Mouse (Mus musculus) liver, postnatal 0 days (tissue): ENCODE data around the gene Homer1. TPM values are rescaled to one million over a fixed set of nuclear protein-coding genes. Genes with fewer than 3 reads are reported as not detected.

Experiments used
- ATAC-seq: fragments of 200-750 bp; cut with Nextera tagmentation; 2 replicates; pipeline ENCODE4 v1.8.0; 2017; ENCODE audit warnings: mild to moderate bottlenecking, moderate library complexity
- DNase-seq: peaks from one replicate; pipeline ENCODE4 v3.0.0-alpha.2; 2016
- H3K27ac ChIP-seq: fragments of 300-500 bp; sonication (generic); 2 replicates; pipeline ENCODE4 v1.5.1; 2014; ENCODE audit warnings: antibody characterized with exemption, moderate library complexity, mild to moderate bottlenecking, low read depth
- H3K27me3 ChIP-seq: fragments of 300-500 bp; sonication (generic); 2 replicates; pipeline ENCODE4 v1.6.1; 2014; ENCODE audit warnings: low read length, control low read depth, mixed read lengths; ENCODE audit not compliant: insufficient read depth
- H3K36me3 ChIP-seq: fragments of 300-500 bp; sonication (generic); replicated peaks from 2 replicates; pipeline ENCODE4 v1.6.1; 2014; ENCODE audit warnings: mild to moderate bottlenecking, control low read depth, low read length, moderate library complexity, mixed read lengths; ENCODE audit not compliant: insufficient read depth
- H3K4me1 ChIP-seq: fragments of 300-500 bp; sonication (generic); 2 replicates; pipeline ENCODE4 v1.6.1; 2014; ENCODE audit warnings: antibody characterized with exemption, mild to moderate bottlenecking, control low read depth; ENCODE audit not compliant: insufficient read depth
- H3K4me2 ChIP-seq: fragments of 300-500 bp; sonication (generic); 2 replicates; pipeline ENCODE4 v1.6.1; 2014; ENCODE audit warnings: low read depth, mild to moderate bottlenecking, low read length, moderate library complexity, mixed read lengths
- H3K4me3 ChIP-seq: fragments of 300-500 bp; sonication (generic); 2 replicates; pipeline ENCODE4 v1.5.1; 2014; ENCODE audit warnings: low read depth, low read length
- H3K9ac ChIP-seq: fragments of 300-500 bp; sonication (generic); replicated peaks from 2 replicates; pipeline ENCODE4 v1.6.1; 2014; ENCODE audit warnings: mild to moderate bottlenecking, moderate library complexity
- H3K9me3 ChIP-seq: fragments of 300-500 bp; sonication (generic); 2 replicates; pipeline ENCODE4 v1.6.1; 2016; ENCODE audit warnings: mild to moderate bottlenecking, control low read depth, low read length, mixed read lengths
- CTCF ChIP-seq: sonication (generic); IDR thresholded peaks from 2 replicates; pipeline ENCODE4 v1.5.1; 2016; ENCODE audit warnings: antibody characterized with exemption, low read depth
- EP300 ChIP-seq: IDR thresholded peaks from 2 replicates; pipeline ENCODE4 v1.6.1; 2016; ENCODE audit warnings: antibody characterized with exemption, low read depth, mild to moderate bottlenecking
- WGBS: fragments of 180-500 bp; shearing (Covaris S2); extraction: QIAGEN DNeasy Blood & Tissue Kit; methylation state at CpG from one replicate; pipeline ENCODE4 v1.1.7; 2014; ENCODE audit not compliant: insufficient replicate concordance; 5-methylcytosine and 5-hydroxymethylcytosine counted together
- polyA plus RNA-seq: library from polyadenylated mRNA; unstranded; fragments of >200 nt; fragmentation: Nextera tagmentation; extraction: Ambion mirVana; gene quantifications from 2 replicates; pipeline ENCODE4 v1.2.1, GENCODE M21; 2015

Homer1 gene
- polyA plus RNA-seq, 1 experiment from 2014 or later = 1.2 TPM

- ATAC-seq = peak; percentile 31
- H3K9ac ChIP-seq = peak overlapping the region; percentile 76
- 17% methylated on average over 19 of the region's 19 CpGs for WGBS
- peak overlapping the region; percentile 89 for H3K4me3 ChIP-seq
- no peaks in the 10 kb centered on the region for H3K9me3 ChIP-seq
- peak overlapping the region; percentile 95 for H3K4me2 ChIP-seq
- H3K4me1 ChIP-seq = peaks cover 12% of the 10 kb centered on the region
- no peaks in the 10 kb centered on the region for H3K27me3 ChIP-seq
- no peak for DNase-seq
- H3K36me3 ChIP-seq = no peaks in the 10 kb centered on the region
- H3K27ac ChIP-seq = peak overlapping the region; percentile 95
- TF ChIP-seq EP300 (no peak), CTCF (no peak)
These were observed 3.6 kb downstream of the Homer1 start for GRCm38 (mm10) chr13:93302846-93303562.

DNA sequence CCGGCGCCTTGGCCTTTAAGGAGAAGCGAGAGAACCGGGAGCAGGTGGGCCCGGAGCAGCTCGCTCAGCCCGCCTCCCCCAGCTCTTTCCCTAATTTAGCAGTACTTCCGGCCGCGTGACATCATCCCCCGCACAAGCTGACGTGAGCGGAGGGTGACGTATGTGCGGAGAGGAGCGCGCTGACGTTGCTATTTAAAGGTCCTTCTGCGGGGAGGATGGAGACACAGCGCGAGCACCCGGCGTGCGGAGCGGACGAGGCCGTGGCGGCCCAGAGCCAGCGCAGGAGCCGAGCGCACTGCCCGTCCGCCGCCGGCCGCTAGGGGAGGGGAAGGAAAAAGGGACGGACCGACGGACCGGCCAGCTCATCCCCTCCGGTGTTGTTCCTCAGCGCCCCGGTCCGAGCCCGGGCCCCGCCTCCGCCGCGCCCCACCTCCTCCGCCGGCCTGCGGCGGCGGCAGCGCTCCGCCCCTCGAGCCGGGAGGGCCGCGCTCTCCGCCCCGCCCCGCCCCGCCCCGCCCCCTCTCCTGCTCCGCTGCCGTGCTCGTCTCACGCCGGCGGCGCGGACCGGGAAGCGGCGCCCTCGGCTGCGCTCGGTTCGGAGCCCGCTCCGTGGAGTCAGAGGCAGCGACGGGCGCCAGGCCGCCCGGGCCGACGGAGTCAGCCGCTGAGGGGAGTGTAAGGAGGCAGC lies 4.3 kb downstream of the Homer1 start:
- DNase-seq (peak; percentile 94), ATAC-seq (peak; percentile 95)
- no peaks in the 10 kb centered on the region for H3K36me3 ChIP-seq
- peak overlapping the region; percentile 95 for H3K4me2 ChIP-seq
- TF ChIP-seq CTCF = peak; percentile 53
- TF ChIP-seq EP300 = no peak
- H3K4me1 ChIP-seq = peaks cover 12% of the 10 kb centered on the region
- peak overlapping the region; percentile 95 for H3K27ac ChIP-seq
- H3K4me3 ChIP-seq = peak overlapping the region; percentile 89
- H3K27me3 ChIP-seq = no peaks in the 10 kb centered on the region
- peak overlapping the region; percentile 76 for H3K9ac ChIP-seq
- no peaks in the 10 kb centered on the region for H3K9me3 ChIP-seq
- under 1% methylated on average over 58 of the region's 90 CpGs for WGBS

DNA sequence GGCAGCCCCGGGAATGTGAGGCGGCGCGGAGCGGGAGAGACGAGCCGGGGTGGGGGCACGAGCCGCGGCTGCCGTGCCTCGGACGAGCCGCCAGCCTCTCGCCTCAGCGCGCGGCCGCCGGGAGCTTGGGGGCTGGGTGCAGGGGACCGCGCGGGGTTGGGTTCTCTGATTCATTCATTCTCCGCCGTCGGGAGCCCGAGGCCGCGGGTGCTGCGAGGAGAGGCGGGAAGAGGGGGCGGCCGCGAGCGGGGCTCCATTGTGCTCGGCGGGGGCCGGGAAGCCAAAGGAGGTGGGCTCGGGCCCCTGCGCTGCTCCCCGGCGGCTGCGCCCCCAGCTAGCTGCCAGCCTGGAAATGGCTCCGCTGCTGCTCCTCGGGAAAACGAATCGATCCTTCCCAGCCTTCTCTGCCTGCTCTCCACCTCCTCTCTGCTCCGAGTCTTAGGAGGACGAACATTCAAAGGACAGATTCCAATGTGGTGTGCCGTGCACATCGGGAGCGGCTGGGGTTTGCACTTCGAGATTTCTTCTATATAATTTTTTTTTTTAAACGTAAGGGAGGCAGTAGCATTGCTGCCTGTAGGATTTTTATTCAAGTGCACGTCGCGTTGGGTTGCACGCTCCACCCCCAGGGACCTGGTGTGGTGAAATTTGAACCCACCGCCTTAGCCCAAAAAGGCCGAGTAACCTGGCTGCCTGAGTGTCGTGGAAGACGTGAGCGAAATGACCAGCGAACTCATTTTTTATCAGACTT lies 5.0 kb downstream of the Homer1 start:
- Histone ChIP-seq H3K9me3 (no peaks in the 10 kb centered on the region), H3K27ac (peak overlapping the region; percentile 95), H3K4me2 (peak overlapping the region; percentile 95), H3K9ac (peak overlapping the region; percentile 76), H3K4me3 (peak overlapping the region; percentile 89), H3K27me3 (no peaks in the 10 kb centered on the region), H3K4me1 (peaks cover 16% of the 10 kb centered on the region), H3K36me3 (no peaks in the 10 kb centered on the region)
- DNase-seq (no peak), ATAC-seq (peak; percentile 28)
- TF ChIP-seq CTCF (no peak), EP300 (no peak)
- WGBS = under 1% methylated on average over 47 of the region's 64 CpGs

DNA sequence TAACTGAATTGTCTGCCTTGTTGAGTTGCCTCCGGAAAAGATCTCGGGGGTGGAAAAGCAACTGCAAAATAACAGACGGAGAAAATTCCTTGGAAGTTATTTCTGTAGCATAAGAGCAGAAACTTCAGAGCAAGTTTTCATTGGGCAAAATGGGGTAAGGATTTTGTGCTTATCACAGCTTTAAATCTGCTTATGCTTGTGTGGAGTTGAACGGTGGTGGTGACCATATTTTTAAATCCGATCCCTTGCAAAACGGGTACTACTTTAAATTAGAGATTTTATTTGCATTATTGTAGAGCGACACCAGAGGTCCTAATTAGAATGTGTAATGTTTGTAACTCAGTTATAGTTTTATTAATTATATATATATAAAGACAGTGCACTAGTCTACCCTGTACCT lies 5.7 kb downstream of the Homer1 start:
- no peaks in the 10 kb centered on the region for H3K27me3 ChIP-seq
- H3K4me1 ChIP-seq = peaks cover 16% of the 10 kb centered on the region
- no peaks in the 10 kb centered on the region for H3K9me3 ChIP-seq
- H3K4me2 ChIP-seq = peak overlapping the region; percentile 95
- no peaks in the 10 kb centered on the region for H3K36me3 ChIP-seq
- ATAC-seq (no peak), DNase-seq (no peak)
- TF ChIP-seq EP300 (no peak), CTCF (no peak)
- peak overlapping the region; percentile 89 for H3K4me3 ChIP-seq
- H3K27ac ChIP-seq = no peak overlapping the region
- H3K9ac ChIP-seq = peak overlapping the region; percentile 76
- 14% methylated on average over 7 of the region's 7 CpGs for WGBS

DNA sequence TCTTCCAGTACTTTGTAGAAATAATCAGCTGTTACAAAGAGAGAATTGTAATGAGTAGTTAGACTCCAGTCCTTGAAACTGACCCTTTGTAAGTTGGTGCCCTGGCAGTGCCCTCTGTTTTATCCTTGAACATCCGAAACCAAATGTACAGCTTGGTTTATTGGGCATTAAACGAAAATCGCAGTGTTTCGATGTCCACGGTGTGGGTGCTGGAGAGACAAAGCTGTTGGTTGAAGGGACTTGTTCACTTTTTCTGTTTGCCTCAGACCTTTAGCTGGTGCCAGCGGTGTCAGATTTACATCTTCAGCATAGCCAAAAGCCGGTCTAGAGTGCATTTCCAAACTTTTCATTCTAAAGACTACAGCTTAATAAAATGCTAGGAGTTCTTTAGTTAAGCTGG lies 6.2 kb downstream of the Homer1 start:
- ATAC-seq = no peak
- TF ChIP-seq CTCF (no peak), EP300 (no peak)
- Histone ChIP-seq H3K27me3 (no peaks in the 10 kb centered on the region), H3K27ac (no peak overlapping the region), H3K4me1 (peaks cover 16% of the 10 kb centered on the region), H3K4me2 (peak overlapping the region; percentile 95), H3K4me3 (peak overlapping the region; percentile 89), H3K9me3 (no peaks in the 10 kb centered on the region), H3K36me3 (no peaks in the 10 kb centered on the region), H3K9ac (peak overlapping the region; percentile 23; the same call in 1 of the 2 replicates)
- 34% methylated on average over 7 of the region's 7 CpGs for WGBS
- DNase-seq = peak; percentile 13

DNA sequence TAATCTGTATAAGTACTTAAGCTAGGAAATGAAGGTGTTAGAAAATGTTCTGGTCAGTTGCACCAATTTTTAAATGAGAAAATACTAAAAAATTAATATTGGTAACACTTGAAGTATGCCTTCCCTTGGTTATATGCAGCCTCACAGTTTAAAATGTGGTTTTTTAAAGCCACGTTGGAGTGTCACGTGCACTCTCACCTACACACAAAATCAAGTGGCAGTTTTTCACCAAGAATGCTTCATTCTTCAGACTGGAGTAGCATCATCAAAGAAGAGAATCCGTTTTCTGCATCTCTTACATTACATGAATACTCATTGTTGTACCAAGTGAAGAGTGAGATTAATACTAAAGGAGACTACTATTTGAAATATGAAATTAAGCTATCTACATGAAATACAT lies 7.1 kb downstream of the Homer1 start:
- Histone ChIP-seq H3K4me3 (no peak overlapping the region), H3K27ac (no peak overlapping the region), H3K4me2 (no peak overlapping the region), H3K9ac (no peak overlapping the region), H3K36me3 (no peaks in the 10 kb centered on the region), H3K4me1 (peaks cover 13% of the 10 kb centered on the region), H3K27me3 (no peaks in the 10 kb centered on the region), H3K9me3 (no peaks in the 10 kb centered on the region)
- 75% methylated on average over 3 of the region's 3 CpGs for WGBS
- ATAC-seq = no peak
- DNase-seq = no peak
- no peak for TF ChIP-seq CTCF
- TF ChIP-seq EP300 = no peak
